Mouse (Mus musculus) cerebellum, adult 11-12 months (tissue): Measurements from ENCODE around the gene Fignl2.
A peak's percentile ranks its signal among the peaks of the same experiment; 100 is the strongest.

Source experiments
- DNase-seq: peaks from one replicate; pipeline ENCODE4 v3.0.0; 2022

Fignl2 gene

DNA sequence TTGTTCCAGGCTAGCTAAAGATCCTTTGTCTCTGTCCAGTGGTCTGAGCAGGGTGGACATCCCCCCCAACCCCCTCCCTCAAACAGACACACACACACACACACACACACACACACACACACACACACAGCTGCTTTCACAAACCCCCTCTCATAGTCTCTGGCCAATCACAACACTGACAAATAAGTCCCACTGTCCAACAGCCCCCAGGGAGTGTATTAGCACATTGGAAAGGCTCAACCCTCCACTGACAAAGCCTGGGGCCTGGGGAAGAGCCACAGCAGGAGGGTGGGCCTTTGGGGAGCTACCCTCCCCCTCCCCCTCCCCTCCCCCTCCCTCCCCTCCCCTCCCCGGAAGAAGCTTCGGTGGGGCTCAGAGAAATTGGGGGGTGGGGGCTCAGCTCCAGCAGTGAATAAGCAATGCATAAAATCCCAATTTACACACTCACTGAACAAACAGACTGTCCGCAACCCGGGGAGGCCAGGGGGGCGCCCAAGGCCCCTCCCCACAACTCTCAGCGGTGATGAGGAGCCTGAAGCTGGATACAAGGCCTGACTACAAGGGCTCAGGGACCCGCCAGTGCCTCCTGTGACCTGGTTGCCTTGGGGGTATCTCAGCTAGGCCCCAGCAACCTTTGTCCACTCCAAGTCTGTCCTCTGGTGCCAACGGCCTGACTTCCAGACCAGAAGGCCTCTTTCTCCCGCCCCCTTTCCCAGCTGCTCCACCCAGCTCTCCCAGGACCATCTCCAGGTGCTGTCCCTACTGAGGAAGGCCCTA lies 11.3 kb downstream of the Fignl2 start:
- no peak for DNase-seq

DNA sequence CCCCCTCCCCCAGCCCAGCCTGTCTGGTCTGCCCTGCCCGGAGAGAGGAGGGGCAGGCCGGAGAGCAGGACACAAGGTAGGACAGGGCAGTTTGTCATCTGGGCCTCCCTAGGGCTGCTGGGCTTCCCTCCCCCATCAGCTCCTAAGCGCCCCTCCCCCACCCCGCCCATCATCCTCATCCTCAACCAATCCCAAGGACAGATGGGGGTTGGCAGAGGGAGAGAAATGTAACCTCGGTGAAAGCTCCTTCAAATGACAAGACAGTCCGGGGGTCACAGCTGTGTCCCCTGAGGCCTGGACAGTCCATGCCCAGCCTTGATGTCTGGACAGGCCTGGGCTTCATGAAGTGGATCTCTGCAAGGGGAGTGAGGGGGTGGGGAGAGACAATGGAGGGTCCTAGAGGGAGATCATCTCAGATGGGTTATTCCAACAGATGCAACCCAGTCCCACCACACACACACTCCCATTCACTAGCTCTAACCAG lies 12.0 kb downstream of the Fignl2 start:
- no peak for DNase-seq

DNA sequence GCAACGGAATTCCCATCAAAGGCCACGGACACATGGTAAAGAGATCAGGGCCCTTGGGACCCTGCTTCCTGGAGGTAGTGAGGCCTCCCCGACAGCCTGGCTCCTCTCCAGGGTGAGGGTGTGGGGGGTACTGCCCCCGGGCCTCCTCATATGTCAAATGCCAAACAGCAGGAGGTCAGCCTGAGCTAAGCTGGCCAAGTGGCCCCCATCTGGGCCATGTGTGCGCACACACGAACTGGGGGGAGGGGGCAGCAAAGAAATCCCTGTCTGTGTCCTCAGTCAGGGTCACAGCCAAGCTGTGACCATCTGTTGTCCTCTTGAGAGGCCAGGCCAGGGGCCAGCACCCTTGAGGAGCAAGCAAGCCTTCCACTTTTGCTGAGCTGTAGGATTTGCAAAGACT lies 13.3 kb downstream of the Fignl2 start:
- peak; percentile 33 for DNase-seq

GRCm38 (mm10) chr15:101060280-101060852 lies 18.0 kb downstream of the Fignl2 start:
- no peak for DNase-seq

DNA sequence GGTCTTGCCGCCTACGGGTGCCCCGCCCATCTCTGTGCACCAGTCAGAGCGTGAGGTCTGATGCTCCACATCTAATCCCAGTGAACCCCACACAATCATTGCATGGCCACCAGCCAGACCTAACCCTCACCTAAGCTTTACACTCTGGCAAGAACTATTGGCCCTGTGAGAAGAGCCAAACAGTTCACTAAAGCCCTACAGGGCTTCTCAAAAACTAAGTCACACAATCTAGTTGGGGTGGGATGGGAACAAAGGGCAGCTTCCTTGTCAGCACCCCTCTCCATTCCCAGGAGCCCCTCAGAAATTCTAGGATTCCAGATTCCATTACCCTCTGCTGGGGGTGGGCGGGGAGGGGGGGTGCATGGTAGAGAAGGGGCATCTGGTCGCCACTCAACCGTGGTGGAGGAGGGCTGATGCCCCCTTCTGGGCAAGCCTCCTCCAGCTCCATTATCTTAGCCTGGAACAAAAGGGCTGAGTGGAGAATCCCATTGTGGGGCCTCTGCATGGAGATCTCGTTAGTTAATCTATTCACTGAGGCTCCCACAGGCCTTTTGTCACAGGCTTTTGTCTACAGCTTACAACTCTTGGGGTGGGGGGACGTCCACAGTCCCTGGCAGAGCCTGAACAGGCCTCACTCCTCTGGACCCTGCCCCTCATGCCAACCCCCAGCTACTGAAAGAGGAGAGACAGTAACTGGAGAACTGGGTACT lies 18.6 kb downstream of the Fignl2 start:
- no peak for DNase-seq

DNA sequence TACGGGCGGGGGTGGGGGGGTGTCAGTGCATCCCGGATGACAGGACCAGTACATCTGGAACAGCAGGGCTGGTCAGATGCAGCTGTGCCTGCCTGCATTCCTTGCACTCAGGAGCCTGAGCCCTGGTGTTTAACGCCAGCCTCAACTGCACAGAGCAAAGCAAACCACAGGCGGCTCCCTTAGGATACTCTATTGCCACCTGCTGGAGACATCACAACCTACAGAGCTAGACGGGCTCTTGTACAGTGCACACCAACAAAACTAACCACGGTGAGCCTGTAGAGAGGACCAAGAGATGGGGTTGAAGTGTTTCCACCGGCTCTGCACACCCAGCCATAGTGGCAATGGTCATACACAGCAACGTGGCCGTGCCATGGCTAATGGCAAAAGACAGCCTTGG lies 22.1 kb downstream of the Fignl2 start:
- no peak for DNase-seq

- DNase-seq: no peak
Measured at GRCm38 (mm10) chr15:101054541-101054940, 23.8 kb downstream of the Fignl2 start.

GRCm38 (mm10) chr15:101053832-101054459 lies 24.4 kb downstream of the Fignl2 start:
- DNase-seq: no peak

- DNase-seq: no peak
Measured at GRCm38 (mm10) chr15:101052560-101053501, 25.5 kb downstream of the Fignl2 start.

DNA sequence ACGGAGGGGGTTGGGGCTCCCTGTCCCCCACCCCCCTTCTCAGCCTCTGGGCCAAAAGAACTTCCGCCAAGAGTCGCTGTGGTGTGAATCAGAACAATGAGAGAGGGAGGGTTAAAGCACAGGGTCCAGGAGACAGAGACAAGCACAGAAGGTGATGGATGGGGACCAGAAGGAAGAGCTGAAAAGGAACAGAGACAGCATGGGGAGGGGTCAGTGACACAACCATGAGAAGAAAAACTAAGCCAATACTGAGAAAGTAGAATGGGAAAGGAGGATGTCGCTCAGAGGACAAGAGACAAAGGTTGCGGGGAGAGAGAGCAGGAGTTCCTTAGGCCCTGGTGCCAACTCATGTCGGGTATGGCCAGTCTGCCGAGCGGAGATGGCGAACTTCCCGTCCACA lies 26.5 kb downstream of the Fignl2 start:
- DNase-seq: no peak

DNA sequence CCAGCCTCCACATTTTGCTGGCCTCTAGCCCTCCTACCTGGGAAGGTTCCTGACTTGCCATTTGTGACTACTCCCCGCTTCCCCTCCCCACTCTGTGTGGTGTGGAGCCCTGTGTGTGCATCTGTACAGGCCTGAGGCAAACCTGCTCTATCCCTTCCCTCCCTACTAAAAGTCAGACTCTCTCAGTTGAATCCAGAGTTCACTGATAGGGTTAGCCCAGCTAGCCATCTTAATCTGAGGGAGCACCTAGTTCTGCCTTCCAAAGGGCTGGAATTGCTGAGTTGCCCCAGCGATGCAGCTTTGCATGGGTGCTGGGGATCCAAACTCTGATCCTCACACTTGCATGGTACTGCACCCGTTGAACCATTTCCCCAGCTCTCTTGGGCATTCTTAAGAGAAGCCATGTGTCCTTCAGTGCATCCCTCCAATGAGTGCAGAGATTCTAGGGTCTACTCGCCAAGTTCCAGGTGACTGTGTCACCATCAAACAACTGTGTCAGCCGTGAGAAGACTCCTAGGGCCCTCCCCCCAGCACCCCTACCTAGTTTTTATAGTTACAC lies 29.9 kb downstream of the Fignl2 start:
- DNase-seq: no peak

GRCm38 (mm10) chr15:101047194-101047555 lies 31.2 kb downstream of the Fignl2 start, which contains the start of gene Gm47841:
Gene Gm47841, minus strand, starts transcription at chr15:101047397.
- DNase-seq: no peak

- no peak for DNase-seq
Measured at GRCm38 (mm10) chr15:101046527-101047193, 31.7 kb downstream of the Fignl2 start.

- no peak for DNase-seq
Measured at GRCm38 (mm10) chr15:101046039-101046526, 32.3 kb downstream of the Fignl2 start.

DNA sequence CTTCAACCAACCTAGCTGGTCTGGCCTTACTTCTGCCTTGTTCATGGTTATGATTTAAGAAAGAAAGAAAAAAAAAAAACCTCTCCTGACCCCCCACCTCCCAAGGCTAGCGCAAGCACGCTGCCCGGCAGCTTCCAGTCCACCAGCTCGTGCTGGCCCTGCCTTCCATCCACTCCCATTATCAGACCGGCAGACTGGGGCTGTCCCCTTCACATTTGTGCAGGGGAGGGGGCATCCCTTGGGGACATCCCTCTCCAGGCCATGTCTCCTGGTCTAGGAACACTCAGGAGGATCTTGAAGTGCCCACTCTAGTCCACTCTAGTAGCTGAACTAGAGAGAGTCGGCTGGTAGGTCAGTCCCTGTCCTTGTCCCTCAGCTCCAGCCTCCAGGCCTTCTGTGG lies 33.8 kb downstream of the Fignl2 start:
- no peak for DNase-seq

DNA sequence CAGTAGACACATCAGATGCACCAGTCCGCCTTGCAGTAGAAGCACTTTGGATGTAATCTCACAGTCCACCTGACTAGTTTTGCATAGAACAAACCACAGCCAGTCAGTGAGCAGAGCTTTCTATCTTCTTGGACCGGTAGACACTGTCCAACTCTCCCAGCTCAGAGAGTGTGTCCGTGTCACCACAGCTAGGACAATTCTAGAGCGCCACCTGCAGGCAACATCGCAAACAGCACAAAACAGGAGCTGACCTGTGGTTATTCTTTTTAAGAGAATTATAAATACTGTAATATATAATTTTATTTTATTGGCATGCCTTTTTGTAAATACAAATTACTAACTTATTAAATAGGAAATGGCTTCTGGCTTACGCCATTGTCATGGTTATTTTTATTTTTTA lies 35.8 kb downstream of the Fignl2 start:
- DNase-seq: peak; percentile 42

- DNase-seq: no peak
Measured at GRCm38 (mm10) chr15:101041966-101042365, 36.4 kb downstream of the Fignl2 start.

GRCm38 (mm10) chr15:101039651-101040050 lies 38.7 kb downstream of the Fignl2 start:
- DNase-seq: no peak

DNA sequence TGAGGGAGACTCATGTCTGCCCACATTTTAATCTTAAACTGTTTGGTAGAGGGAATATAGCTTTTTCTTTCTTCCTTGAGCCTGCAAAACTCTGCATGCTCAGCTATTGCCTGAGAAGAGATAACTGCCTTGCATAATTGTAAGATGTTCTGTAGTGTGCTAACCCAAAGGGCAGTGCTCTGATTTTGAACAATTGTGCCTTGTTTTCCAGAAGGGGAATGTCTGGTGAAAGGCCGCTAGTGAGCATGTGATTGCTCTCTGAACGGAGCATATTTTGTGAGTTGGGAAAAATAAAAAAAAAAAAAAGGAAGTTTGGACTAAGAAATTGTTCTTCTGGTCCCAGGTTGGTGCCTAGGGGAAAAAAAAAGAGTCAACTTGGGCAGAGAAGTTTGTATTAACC lies 49.4 kb downstream of the Fignl2 start:
- DNase-seq: no peak

- DNase-seq: no peak
Measured at GRCm38 (mm10) chr15:101011352-101011751, 67.0 kb downstream of the Fignl2 start.

GRCm38 (mm10) chr15:101008386-101009010 lies 69.9 kb downstream of the Fignl2 start:
- DNase-seq: no peak
